8 mouse cellular contexts compared by ENCODE assay signal in genomic region chr6:86816586-86816985, GRCm38 (mm10). TPM values are rescaled to one million over a fixed set of nuclear protein-coding genes. Genes with fewer than 3 reads are reported as not detected.
DNase-seq lines count a peak whose midpoint lies in the region; ATAC-seq lines count a peak whose summit lies in the region.

No protein-coding gene starts in this region.

- peak; percentile 48 to 56 for DNase-seq in cerebellum, adult 18-20 months
- DNase-seq in cerebellum, adult 8-10 months, result no peak
- DNase-seq in neural tube, embryonic 11.5 days (ENCODE audit: low spot score), result peak; percentile 34
- no peak for DNase-seq in neural tube, embryonic 10.5 days (ENCODE audit: extremely low spot score, low spot score)
- no peak for DNase-seq in layer of hippocampus, postnatal 14 days (ENCODE audit: low spot score in 2 of 2)
- no peak for DNase-seq in right cerebral cortex, adult 18-20 months

- H3K9ac ChIP-seq in neural tube, embryonic 11.5 days (ENCODE audit: low read length), result no peak overlapping the region
- H3K9ac ChIP-seq in heart, embryonic 16.5 days (ENCODE audit: low read length), result no peak overlapping the region

- H3K4me3 ChIP-seq in neural tube, embryonic 11.5 days (ENCODE audit: low read depth, low read length), result no peak overlapping the region
- no peak overlapping the region for H3K4me3 ChIP-seq in heart, embryonic 16.5 days (ENCODE audit: low read length)

- H3K4me2 ChIP-seq in neural tube, embryonic 11.5 days (ENCODE audit: low read depth), result no peak overlapping the region
- H3K4me2 ChIP-seq in heart, embryonic 16.5 days (ENCODE audit: low read depth, low read length), result no peak overlapping the region

- H3K4me1 ChIP-seq in neural tube, embryonic 11.5 days (ENCODE audit: control insufficient read depth, insufficient read depth, low read length), result no peaks in the 10 kb centered on the region
- H3K4me1 ChIP-seq in heart, embryonic 16.5 days (ENCODE audit: control insufficient read depth, insufficient read depth, low read length), result peaks cover 13% of the 10 kb centered on the region

- H3K27me3 ChIP-seq in neural tube, embryonic 11.5 days (ENCODE audit: control insufficient read depth, insufficient read depth, low read length), result no peaks in the 10 kb centered on the region
- H3K27me3 ChIP-seq in heart, embryonic 16.5 days (ENCODE audit: control insufficient read depth, insufficient read depth, low read length), result no peaks in the 10 kb centered on the region

- 32% methylated on average over 8 of the region's 8 CpGs for WGBS in neural tube, embryonic 11.5 days
- 11% methylated on average over 8 of the region's 8 CpGs for WGBS in heart, embryonic 16.5 days

- no peak for ATAC-seq in neural tube, embryonic 11.5 days (ENCODE audit: insufficient read depth, low FRiP score, low TSS enrichment)
- 0 out of 2 replicates have a peak, but pooled peaks have one; percentile 52 for ATAC-seq in heart, embryonic 16.5 days (replicated peaks; ENCODE audit: extremely low read depth, insufficient read depth, low FRiP score)
- ATAC-seq in megakaryocyte progenitor cell, adult 5-6 weeks (replicated peaks; ENCODE audit: poor library complexity), result peak; percentile 69

- no peaks in the 10 kb centered on the region for H3K36me3 ChIP-seq in neural tube, embryonic 11.5 days (ENCODE audit: control insufficient read depth, insufficient read depth, low read length)
- no peaks in the 10 kb centered on the region for H3K36me3 ChIP-seq in heart, embryonic 16.5 days (ENCODE audit: control insufficient read depth, insufficient read depth)

- H3K27ac ChIP-seq in neural tube, embryonic 11.5 days (ENCODE audit: low read depth, low read length), result no peak overlapping the region
- peak overlapping the region; percentile 46; the same call in 1 of the 2 replicates for H3K27ac ChIP-seq in heart, embryonic 16.5 days (ENCODE audit: low read length)

- H3K9me3 ChIP-seq in neural tube, embryonic 11.5 days (ENCODE audit: control insufficient read depth, low read length), result no peaks in the 10 kb centered on the region
- no peaks in the 10 kb centered on the region for H3K9me3 ChIP-seq in heart, embryonic 16.5 days (replicated peaks; ENCODE audit: control insufficient read depth, low read length)

RNA-seq across cellular contexts. Expression of gene Anxa4, which starts 23.2 kb away (rescaled TPM):
- 6.2 and 6.9 TPM in 2 replicates for polyA plus RNA-seq in neural tube, embryonic 11.5 days (2014; fragmentation: Nextera tagmentation; extraction: Ambion mirVana)
- polyA plus RNA-seq in heart, embryonic 16.5 days (2015; fragmentation: Nextera tagmentation; extraction: Ambion mirVana), result 32.7 and 35.0 TPM in 2 replicates
- total RNA-seq in megakaryocyte progenitor cell, adult 5-6 weeks (2015), result 14.6 and 18.4 TPM in 2 replicates
- total RNA-seq in megakaryocyte progenitor cell, adult 5-6 weeks (2017), result 15.3 and 21.2 TPM in 2 replicates
- 1 to 10 TPM; 2.8 to 5.8 TPM for total RNA-seq in layer of hippocampus, postnatal 14 days (2021)

RNA-seq across cellular contexts. Expression of gene Aak1, which starts 32.7 kb away (rescaled TPM):
- polyA plus RNA-seq in neural tube, embryonic 11.5 days (2014; fragmentation: Nextera tagmentation; extraction: Ambion mirVana), result 23.8 and 27.1 TPM in 2 replicates
- polyA plus RNA-seq in heart, embryonic 16.5 days (2015; fragmentation: Nextera tagmentation; extraction: Ambion mirVana), result 17.8 and 21.8 TPM in 2 replicates
- 30.1 and 30.6 TPM in 2 replicates for total RNA-seq in megakaryocyte progenitor cell, adult 5-6 weeks (2015)
- total RNA-seq in megakaryocyte progenitor cell, adult 5-6 weeks (2017), result 6.0 and 11.0 TPM in 2 replicates
- 100 to 1,000 TPM; 404 to 410 TPM for total RNA-seq in layer of hippocampus, postnatal 14 days (2021)

Comparison
In these comparisons a context has a peak if more than half of its experiments do, and no peak if none do; other contexts are left out.
1. DNase-seq: peak in cerebellum, adult 18-20 months (2 of 2) and neural tube, embryonic 11.5 days (single experiment); none in cerebellum, adult 8-10 months (single experiment), neural tube, embryonic 10.5 days (single experiment), layer of hippocampus, postnatal 14 days (0 of 2) and right cerebral cortex, adult 18-20 months (single experiment).
2. RNA of gene Aak1, which starts 32.7 kb away (total RNA-seq): 404 to 410 TPM in layer of hippocampus, postnatal 14 days; 6.0 to 30.6 TPM in megakaryocyte progenitor cell, adult 5-6 weeks; every median in the first group is over 10 times any median in the second.